Mouse (Mus musculus) midbrain, embryonic 11.5 days (tissue): Measurements from ENCODE around the gene Gabrr3. TPM values are rescaled to one million over a fixed set of nuclear protein-coding genes. Genes with fewer than 3 reads are reported as not detected.

Experiments used
- ATAC-seq: fragments of 200-750 bp; cut with Nextera tagmentation; 2 replicates; pipeline ENCODE4 v1.8.0; 2017; ENCODE audit warnings: moderate TSS enrichment, moderate library complexity; ENCODE audit not compliant: low FRiP score
- DNase-seq: peaks from one replicate; pipeline ENCODE4 v3.0.0; 2015; ENCODE audit warnings: low spot score; ENCODE audit errors: missing footprints
- H3K27ac ChIP-seq: fragments of 300-500 bp; sonication (generic); 2 replicates; pipeline ENCODE4 v1.5.1; 2014; ENCODE audit warnings: low read depth, low read length
- H3K27me3 ChIP-seq: fragments of 300-500 bp; sonication (generic); 2 replicates; pipeline ENCODE4 v1.6.1; 2014; ENCODE audit warnings: mild to moderate bottlenecking, low read length, moderate library complexity, mixed read lengths; ENCODE audit not compliant: control insufficient read depth, insufficient read depth
- H3K36me3 ChIP-seq: fragments of 300-500 bp; sonication (generic); 2 replicates; pipeline ENCODE4 v1.6.1; 2014; ENCODE audit warnings: mild to moderate bottlenecking, low read length, moderate library complexity, mixed read lengths; ENCODE audit not compliant: control insufficient read depth, insufficient read depth
- H3K4me1 ChIP-seq: fragments of 300-500 bp; sonication (generic); 2 replicates; pipeline ENCODE4 v1.6.1; 2014; ENCODE audit warnings: low read length; ENCODE audit not compliant: control insufficient read depth, insufficient read depth
- H3K4me2 ChIP-seq: fragments of 300-500 bp; sonication (generic); 2 replicates; pipeline ENCODE4 v1.6.1; 2014; ENCODE audit warnings: mild to moderate bottlenecking, moderate library complexity
- H3K4me3 ChIP-seq: fragments of 300-500 bp; sonication (generic); 2 replicates; pipeline ENCODE4 v1.5.1; 2014; ENCODE audit warnings: low read depth, low read length
- H3K9ac ChIP-seq: fragments of 300-500 bp; sonication (generic); 2 replicates; pipeline ENCODE4 v1.6.1; 2014; ENCODE audit warnings: low read length
- H3K9me3 ChIP-seq: fragments of 300-500 bp; sonication (generic); 2 replicates; pipeline ENCODE4 v1.6.1; 2016; ENCODE audit warnings: low read length; ENCODE audit not compliant: control insufficient read depth
- WGBS: fragments of 180-500 bp; shearing (Covaris S2); extraction: QIAGEN DNeasy Blood & Tissue Kit; methylation state at CpG from one replicate; pipeline ENCODE4 v1.1.7; 2014; 5-methylcytosine and 5-hydroxymethylcytosine counted together
- polyA plus RNA-seq: library from polyadenylated mRNA; unstranded; fragments of >200 nt; fragmentation: Nextera tagmentation; extraction: Ambion mirVana; gene quantifications from 2 replicates; pipeline ENCODE4 v1.2.1, GENCODE M21; 2014

Gabrr3 gene
- polyA plus RNA-seq, 1 experiment from 2014 or later, result 0.33 TPM

DNA sequence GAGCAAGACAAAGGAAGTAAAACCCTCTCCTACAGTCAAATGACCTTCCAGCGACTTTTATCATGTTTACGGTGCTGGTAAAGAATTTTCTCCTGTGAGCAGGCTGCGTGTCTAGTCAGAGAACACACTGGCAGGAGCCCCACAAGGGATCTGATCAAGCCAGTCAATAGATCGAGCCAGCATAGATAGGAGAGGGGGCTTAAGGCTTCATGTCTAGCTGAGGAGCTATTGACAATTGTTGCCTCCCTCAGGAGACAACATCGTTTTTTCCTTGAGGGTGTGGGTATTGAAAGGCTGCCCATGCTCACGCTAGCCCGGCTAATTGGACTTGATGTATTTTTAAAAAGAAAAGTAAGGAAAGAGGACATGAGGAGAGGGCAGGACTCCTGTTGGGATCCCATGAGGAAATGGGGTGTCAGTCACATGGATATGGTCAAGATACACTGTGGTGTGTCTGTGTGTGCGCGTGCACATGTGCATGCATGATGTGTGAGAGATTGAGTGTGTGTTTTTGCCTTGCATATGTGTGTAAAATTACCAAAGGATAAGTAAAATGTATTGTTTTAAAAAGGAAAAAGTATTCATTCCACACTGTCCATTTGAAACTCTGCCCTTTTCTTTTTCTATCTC, 13.2 kb downstream of the Gabrr3 start:
- Histone ChIP-seq H3K27ac (no peak overlapping the region), H3K4me3 (no peak overlapping the region), H3K27me3 (no peaks in the 10 kb centered on the region), H3K4me2 (no peak overlapping the region), H3K9me3 (no peaks in the 10 kb centered on the region), H3K36me3 (no peaks in the 10 kb centered on the region), H3K4me1 (no peaks in the 10 kb centered on the region), H3K9ac (no peak overlapping the region)
- 65% methylated on average over 9 of the region's 9 CpGs for whole genome bisulfite sequencing
- ATAC-seq, result no peak; the same call in 1 of the 2 replicates
- DNase-seq, result no peak

DNA sequence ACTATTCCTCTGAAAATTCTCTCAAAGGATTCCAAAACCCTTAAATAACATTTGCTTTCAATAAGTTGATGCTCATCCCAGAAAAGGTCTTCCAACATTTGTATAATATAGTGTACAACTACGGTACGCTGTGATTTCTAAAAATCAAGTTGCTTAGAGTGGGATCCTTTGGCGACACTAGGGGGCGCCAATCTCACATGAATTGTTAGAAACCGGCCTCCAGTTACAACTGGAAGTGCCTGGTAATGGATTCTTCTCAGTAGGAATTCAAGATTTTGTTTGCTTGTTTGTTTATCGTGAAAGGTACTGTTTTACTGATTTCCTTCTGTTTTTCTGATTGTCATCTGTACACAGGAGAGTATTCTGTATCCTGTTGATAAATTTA, 13.7 kb downstream of the Gabrr3 start:
- no peaks in the 10 kb centered on the region for H3K36me3 ChIP-seq
- no peak overlapping the region for H3K4me2 ChIP-seq
- H3K4me1 ChIP-seq, result no peaks in the 10 kb centered on the region
- ATAC-seq (peak; percentile 74), DNase-seq (peak; percentile 96)
- H3K27ac ChIP-seq, result no peak overlapping the region
- H3K9ac ChIP-seq, result no peak overlapping the region
- no peaks in the 10 kb centered on the region for H3K27me3 ChIP-seq
- H3K4me3 ChIP-seq, result no peak overlapping the region
- no peaks in the 10 kb centered on the region for H3K9me3 ChIP-seq
- 20% methylated on average over 6 of the region's 6 CpGs for WGBS

DNA sequence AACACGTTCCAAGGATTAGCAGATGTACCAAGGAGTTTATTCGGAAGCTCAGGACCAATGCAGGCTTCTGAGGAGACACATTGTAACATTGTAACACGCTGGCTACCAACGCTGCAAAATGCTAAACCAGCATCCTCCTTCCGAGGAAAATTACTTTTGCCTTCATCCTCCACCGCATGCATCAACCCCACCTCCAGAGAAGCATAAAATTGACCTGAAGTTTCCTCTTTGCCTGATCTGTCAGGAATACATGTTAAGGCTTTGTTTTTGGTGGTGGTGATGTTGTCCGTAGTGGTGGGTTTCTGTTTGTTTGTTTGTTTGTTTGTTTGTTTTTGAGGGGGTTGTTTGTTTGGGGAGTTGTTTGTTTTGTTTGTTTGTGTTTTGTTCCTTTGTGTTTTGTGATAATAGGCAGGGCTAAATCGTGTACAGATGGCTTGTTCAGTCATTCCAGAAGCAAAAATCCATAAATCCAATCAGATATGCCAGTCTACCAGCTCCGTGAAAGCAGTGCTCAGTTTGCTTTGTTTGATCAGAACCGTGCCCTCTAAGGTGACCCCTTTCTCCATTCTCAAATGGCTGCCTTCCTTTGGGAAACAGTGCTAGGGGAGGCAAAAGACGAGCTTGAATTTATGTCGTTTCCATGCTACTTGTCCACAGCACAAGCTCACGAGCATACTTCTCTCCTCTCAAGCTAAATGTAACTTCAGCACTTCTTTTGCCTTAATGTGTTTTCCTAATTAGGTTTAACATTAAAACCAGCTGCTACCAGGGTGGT, 14.6 kb downstream of the Gabrr3 start:
- Histone ChIP-seq H3K9me3 (no peaks in the 10 kb centered on the region), H3K27ac (peak overlapping the region; percentile 30), H3K36me3 (no peaks in the 10 kb centered on the region), H3K4me2 (no peak overlapping the region), H3K4me1 (no peaks in the 10 kb centered on the region), H3K4me3 (no peak overlapping the region), H3K9ac (no peak overlapping the region), H3K27me3 (no peaks in the 10 kb centered on the region)
- ATAC-seq, result peak; percentile 68
- peak; percentile 66 for DNase-seq
- WGBS, result 49% methylated on average over 13 of the region's 13 CpGs

DNA sequence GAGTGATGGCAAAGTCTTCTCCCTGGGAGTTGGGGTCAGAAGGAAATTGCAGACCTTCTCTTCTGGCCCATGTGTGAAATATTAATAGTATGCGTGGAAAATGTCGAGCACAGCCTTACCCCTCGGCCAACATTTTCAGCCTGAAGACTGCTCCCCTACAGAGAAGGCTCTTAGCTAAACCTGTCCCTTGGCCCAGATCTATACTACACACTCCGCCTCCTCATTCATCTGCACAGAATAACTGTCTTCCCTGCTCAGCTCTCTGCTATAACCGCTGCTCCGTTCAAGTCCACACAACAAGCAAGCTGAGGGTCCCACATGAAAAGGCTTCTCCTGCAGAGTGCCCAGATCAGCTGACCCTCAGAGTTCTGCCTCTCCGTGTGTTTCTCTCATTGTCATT, 20.8 kb downstream of the Gabrr3 start:
- no peaks in the 10 kb centered on the region for H3K36me3 ChIP-seq
- no peaks in the 10 kb centered on the region for H3K9me3 ChIP-seq
- DNase-seq (peak; percentile 65), ATAC-seq (no peak)
- H3K27ac ChIP-seq, result no peak overlapping the region
- H3K4me2 ChIP-seq, result no peak overlapping the region
- no peaks in the 10 kb centered on the region for H3K4me1 ChIP-seq
- H3K9ac ChIP-seq, result no peak overlapping the region
- no peaks in the 10 kb centered on the region for H3K27me3 ChIP-seq
- 76% methylated on average over 7 of the region's 7 CpGs for WGBS
- no peak overlapping the region for H3K4me3 ChIP-seq

DNA sequence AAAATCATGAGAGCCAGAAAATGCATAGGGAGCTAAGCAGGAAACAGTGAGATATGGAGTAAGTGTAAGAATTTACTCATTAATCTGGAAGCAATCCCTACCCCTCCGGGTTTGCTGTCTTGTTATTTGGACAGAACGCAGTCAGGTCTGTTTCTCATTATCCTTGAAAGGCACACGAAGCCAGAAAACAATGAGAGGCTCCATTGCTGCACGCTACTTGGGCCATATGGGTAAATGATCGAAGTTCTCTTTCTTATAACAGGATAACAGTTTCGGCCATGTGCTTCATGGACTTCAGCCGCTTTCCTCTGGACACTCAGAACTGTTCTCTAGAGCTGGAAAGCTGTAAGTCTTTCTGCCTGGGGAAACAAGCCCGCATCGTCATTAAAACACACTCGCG, 26.0 kb downstream of the Gabrr3 start:
- Histone ChIP-seq H3K27me3 (no peaks in the 10 kb centered on the region), H3K9ac (no peak overlapping the region), H3K4me3 (no peak overlapping the region), H3K4me1 (no peaks in the 10 kb centered on the region), H3K9me3 (no peaks in the 10 kb centered on the region), H3K4me2 (no peak overlapping the region), H3K36me3 (no peaks in the 10 kb centered on the region), H3K27ac (no peak overlapping the region)
- no peak for ATAC-seq
- WGBS, result 83% methylated on average over 11 of the region's 11 CpGs
- DNase-seq, result no peak

DNA sequence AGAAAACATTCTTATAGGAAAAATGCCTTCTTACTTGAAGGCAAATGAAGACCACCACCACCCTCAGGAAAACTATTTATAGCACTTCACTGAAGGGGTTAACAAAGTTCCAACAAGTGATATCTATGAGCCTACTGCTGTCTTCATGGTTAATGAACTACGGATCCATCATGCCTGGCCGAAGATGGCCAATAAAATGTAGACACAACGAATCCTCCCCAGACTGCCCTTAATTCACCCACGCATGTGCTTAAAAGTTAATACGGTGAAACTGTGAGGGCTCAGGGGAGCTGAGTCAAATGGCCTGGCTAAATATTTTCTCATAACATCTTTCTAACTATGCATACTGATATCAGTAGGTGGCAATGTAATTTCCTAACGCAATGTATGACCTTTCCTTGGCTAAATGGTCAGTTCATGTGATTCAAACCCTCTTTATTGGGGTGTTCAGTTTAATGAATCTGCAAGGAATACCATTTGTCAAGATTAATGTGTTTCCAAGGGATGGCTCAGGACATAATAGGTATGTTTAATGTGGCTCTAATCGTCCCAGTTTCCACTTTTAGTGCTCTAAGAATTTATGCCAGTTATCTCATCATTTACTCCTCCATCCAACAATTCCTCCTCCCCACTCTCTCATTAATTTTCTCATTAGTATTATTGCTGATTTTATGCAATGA, 37.9 kb downstream of the Gabrr3 start:
- Histone ChIP-seq H3K4me2 (no peak overlapping the region), H3K9me3 (no peaks in the 10 kb centered on the region), H3K4me1 (no peaks in the 10 kb centered on the region), H3K36me3 (no peaks in the 10 kb centered on the region), H3K4me3 (no peak overlapping the region), H3K27ac (no peak overlapping the region), H3K9ac (no peak overlapping the region), H3K27me3 (no peaks in the 10 kb centered on the region)
- DNase-seq (no peak), ATAC-seq (no peak)
- WGBS, result 86% methylated on average over 7 of the region's 7 CpGs

DNA sequence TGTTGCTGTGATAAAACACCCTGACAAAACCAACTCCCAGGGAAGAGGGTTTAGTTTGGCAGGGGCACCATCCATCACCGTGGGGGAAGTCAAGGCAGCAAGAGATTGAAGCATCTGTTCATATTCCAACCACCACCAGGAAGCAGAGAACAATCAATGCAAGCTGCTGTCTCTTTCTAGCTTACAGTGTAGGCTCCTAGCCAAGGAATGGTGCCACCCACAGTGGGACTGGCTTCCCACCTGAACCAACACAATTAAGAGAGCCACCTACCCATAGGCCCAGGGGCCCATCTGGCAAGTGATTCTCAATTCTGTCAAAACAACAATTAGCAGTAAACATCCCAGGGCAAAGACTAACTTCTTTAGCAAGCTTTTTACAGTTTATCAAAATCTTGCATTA, 41.0 kb downstream of the Gabrr3 start:
- H3K4me1 ChIP-seq, result no peaks in the 10 kb centered on the region
- no peaks in the 10 kb centered on the region for H3K36me3 ChIP-seq
- no peak for ATAC-seq
- H3K4me3 ChIP-seq, result no peak overlapping the region
- H3K27ac ChIP-seq, result no peak overlapping the region
- no peaks in the 10 kb centered on the region for H3K27me3 ChIP-seq
- DNase-seq, result no peak
- no peak overlapping the region for H3K9ac ChIP-seq
- no peaks in the 10 kb centered on the region for H3K9me3 ChIP-seq
- H3K4me2 ChIP-seq, result no peak overlapping the region
- WGBS, result 92% methylated on average over 1 of the region's 1 CpGs

DNA sequence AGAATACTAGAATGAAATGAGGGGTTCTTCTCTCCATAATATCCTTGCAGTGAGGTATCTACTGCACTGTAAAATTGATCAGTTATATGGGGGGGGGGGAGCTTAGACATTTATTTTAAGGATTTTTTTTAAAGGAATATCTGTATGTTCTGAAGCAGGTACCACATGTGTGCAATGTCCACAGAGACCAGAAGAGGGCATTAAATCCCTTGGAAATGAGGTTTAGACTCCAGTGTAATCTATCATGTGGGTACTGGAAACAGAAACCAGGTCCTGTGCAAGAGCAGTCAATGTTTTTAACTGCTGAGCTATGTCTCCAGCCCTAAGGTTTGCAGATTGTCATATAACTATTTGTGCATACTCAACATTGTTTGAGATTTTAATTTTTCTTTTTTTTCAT, 42.0 kb downstream of the Gabrr3 start:
- no peaks in the 10 kb centered on the region for H3K27me3 ChIP-seq
- no peak overlapping the region for H3K4me3 ChIP-seq
- H3K4me2 ChIP-seq, result no peak overlapping the region
- no peak overlapping the region for H3K27ac ChIP-seq
- no peaks in the 10 kb centered on the region for H3K9me3 ChIP-seq
- ATAC-seq, result no peak
- no peak overlapping the region for H3K9ac ChIP-seq
- H3K36me3 ChIP-seq, result no peaks in the 10 kb centered on the region
- DNase-seq, result no peak
- H3K4me1 ChIP-seq, result no peaks in the 10 kb centered on the region

DNA sequence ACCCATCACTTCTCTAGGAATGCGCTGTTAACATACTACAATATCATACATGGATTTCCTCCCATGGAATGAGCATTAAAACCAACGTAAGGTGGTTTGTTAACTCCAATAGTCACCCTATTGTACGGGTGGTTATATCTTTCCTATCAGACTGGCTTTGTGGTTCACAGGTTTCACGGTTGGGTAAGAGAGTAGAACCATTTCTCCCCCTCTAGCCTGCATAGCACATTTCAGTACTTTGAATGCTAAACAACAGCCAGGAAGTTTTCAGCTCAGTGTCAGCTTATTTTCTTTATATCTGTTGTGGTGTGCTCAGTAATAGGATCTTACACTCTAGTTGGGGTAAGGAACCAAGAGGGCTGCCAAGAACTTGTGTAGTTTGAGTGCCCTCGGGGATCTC, 44.7 kb downstream of the Gabrr3 start:
- no peaks in the 10 kb centered on the region for H3K9me3 ChIP-seq
- no peak for DNase-seq
- no peak overlapping the region for H3K9ac ChIP-seq
- no peaks in the 10 kb centered on the region for H3K27me3 ChIP-seq
- H3K4me2 ChIP-seq, result no peak overlapping the region
- no peaks in the 10 kb centered on the region for H3K36me3 ChIP-seq
- ATAC-seq, result no peak
- H3K4me3 ChIP-seq, result no peak overlapping the region
- no peaks in the 10 kb centered on the region for H3K4me1 ChIP-seq
- WGBS, result 84% methylated on average over 5 of the region's 5 CpGs
- H3K27ac ChIP-seq, result no peak overlapping the region
